Mouse (Mus musculus): Measurements from ENCODE around the gene Smad1. TPM values are rescaled to one million over a fixed set of nuclear protein-coding genes. Genes with fewer than 3 reads are reported as not detected.
"Not testable (repeated sequence)": the region's sequence is repeated elsewhere in the genome, so short reads cannot be mapped to it uniquely, and the experiment has no call there.

Smad1 gene
- total RNA-seq (2021) = 10 to 100 TPM; 37.5 TPM

DNA sequence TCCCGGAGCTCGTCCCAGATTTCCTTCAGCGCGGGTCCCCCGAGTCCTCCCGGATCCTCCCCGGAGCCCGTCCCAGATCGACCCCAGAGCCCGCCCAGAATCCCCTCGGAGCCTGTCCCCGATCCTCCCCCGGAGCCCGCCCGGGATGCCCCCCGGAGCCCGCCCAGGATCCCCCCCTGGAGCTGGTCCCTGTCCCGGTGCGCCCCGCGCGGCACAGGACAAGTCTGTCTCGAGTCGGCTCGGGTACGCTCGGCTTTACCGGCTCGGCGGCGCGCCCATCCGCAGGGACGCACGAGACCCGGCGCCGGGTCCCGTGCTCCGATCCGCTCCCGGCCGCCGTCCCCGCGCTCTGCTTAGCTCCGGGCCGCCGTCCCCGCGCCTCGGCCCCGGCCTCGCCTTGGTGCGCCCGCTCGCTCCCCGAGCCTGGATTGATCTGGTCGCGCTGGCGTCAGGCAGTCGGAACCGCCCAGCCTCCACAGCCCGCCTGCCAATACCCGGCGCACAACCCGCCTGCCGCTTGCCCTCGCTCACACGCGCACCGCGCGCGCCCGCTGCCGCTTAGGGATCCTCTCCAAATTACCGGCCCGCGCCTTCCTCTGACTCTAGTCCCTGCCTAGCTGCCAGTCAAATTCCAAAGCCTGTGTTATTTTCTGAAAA lies at the start of gene Smad1:
Smad1 (minus strand) TSS at position 525 of the 657 bp plus-strand sequence.
- DNase-seq (ENCODE audit: extremely low spot score in 1 of 2, low spot score in 2 of 2) = peak; percentile 93 to 97
- intact Hi-C loops (cut with DNase I) = loop anchor here (5.0 kb wide), 1 partner anchor 102 kb away; no protein-coding TSS in a partner anchor

DNA sequence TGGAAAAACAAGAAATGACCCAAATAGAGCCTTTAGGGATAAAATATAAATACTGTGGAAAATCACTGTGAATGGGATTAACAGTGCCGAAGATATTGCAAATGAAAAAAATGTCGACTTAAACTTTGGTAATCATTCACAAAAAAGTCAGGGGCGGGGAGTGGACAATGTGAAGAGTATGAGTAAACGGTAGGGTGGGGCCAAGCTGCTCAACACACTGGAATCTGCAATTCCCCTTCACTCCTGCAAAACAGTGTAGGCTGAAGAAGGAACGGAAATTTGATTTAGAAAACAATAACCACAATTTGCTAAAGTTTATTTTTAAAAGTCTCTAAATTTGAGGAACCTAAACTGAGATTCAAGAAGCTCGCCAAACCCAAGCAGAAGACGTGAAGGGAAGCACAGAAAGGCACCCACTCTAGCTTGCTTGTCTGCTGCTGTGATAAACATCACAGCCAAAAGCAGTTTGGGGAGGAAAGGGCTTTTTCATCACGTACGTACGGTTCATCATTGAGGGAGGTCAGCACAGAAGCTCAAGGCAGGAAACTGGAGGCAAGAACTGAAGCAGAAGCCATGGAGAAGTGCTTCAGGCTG lies 48.0 kb upstream of the Smad1 start:
- intact Hi-C loops (cut with DNase I) = no loop called here
- no peak for DNase-seq (ENCODE audit: extremely low spot score in 1 of 2, low spot score in 2 of 2)

DNA sequence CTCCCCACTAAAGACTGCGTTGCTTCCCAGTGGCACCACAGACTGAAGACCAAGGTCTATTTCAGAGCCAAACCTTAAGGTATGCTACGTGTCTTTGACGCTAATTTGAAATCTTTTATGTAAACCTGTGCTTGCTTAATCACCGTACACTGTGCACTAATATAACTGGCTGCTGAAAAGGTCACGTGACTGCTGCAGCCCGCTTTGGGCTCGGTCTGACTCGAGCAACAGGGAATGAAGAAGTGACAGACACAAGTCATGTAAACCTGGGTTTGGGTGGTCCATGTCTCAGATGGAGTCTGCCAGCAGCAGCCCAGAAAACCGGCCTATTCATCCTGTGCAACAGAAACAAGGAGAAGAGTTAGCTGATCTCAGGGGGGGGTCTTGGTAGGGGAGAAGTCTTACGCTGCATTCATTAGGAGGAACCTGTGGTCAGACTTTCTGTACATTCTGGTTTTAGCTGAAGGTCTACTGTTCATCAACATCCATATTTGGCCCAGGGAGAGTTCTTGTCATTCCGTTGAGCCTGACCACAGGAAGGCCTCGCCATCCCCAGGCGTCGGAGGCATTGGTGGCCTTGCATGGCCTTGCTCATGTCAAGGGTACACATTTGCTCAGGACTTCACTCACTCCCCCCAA lies 44.3 kb upstream of the Smad1 start:
- no peak for DNase-seq (ENCODE audit: extremely low spot score in 1 of 2, low spot score in 2 of 2)
- intact Hi-C loops (cut with DNase I) = no loop called here

DNA sequence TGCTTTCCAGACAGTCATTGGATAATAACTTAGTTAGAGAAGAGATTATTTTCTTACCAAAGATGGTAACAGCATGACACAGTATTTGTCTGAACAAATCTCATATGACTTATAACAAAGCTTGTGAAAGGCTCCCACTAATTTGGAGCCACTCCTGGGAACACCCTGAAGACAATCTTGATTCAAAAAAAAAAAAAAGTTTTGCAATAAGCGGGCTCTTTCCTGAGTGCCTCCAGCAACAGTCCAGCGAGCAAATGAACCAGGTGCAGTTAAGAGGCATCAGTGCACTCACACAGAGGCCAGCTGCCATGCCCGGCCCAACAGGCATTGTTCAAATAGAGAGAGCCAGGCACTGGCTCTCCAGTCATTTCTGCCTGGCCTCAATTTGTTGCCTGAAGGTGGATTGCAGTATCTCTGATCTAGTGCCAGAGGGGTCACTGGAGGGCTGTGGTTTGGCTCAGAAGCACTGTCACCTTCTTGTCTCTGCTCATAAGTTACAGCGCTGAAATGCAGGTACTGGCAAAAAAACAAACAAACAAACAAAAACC lies 34.7 kb upstream of the Smad1 start:
- intact Hi-C loops (cut with DNase I) = no loop called here

DNA sequence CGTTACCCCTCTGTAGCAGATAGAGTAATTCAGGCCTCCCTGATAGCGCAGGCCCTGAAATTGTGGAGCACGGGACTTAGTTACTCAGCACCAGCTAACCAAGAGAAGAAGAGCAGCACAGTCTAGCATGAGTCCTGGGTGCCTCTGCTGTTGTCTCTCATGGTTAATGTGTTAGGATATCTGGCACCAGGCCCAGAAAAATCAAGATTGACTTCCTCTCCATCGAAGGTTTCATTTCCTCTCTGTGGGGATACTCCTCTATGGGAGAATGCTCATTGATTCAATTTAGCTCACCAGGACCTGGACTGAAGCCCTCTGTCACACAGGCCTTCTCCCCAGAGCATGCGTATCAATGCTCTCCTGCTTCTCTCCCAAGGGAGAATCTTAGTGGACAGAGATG lies 15.6 kb upstream of the Smad1 start:
- intact Hi-C loops (cut with DNase I) = no loop called here
- DNase-seq (ENCODE audit: extremely low spot score in 1 of 2, low spot score in 2 of 2) = no peak

More for the DNA sequence above, 34.7 kb upstream of the Smad1 start:
- DNase-seq (ENCODE audit: extremely low spot score in 1 of 2, low spot score in 2 of 2) = no peak

DNA sequence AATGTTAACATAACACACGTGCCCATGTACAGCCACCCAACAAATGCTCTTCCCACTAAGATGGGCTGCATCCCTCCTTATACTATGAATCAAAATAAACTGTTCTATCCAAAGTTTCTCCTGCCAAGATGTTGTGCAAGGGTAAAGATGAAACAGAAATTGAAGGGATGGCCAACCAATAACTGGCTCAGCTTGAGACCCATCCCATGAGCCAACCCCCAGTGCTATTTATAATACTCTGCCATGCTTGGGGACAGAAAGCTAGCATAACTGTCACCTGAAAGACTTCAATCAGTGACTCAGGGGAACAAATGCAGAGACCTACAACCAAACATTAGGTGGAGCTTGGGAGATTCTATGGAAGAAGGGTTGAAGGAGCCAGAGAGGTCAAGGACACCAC lies 11.2 kb upstream of the Smad1 start:
- intact Hi-C loops (cut with DNase I) = no loop called here
- no peak for DNase-seq (ENCODE audit: extremely low spot score in 1 of 2, low spot score in 2 of 2)

DNA sequence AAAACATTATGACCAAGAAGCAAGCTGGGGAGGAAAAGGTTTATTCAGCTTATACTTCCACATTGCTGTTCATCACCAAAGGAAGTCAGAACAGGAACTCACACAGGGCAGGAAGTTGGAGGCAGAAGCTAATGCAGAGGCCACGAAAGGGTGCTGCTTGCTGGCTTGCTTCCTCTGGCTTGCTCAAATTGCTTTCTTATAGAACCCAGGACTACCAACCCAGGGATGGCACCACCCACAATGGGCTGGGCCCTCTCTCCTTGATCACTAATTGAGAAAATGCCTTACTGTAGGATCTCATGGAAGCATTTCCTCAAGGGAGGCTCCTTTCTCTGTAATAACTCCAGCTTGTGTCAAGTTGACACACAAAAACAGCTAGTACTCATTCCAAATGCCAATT lies 8.0 kb upstream of the Smad1 start:
- DNase-seq (ENCODE audit: extremely low spot score in 1 of 2, low spot score in 2 of 2); intact Hi-C loops (cut with DNase I): not testable (repeated sequence)

DNA sequence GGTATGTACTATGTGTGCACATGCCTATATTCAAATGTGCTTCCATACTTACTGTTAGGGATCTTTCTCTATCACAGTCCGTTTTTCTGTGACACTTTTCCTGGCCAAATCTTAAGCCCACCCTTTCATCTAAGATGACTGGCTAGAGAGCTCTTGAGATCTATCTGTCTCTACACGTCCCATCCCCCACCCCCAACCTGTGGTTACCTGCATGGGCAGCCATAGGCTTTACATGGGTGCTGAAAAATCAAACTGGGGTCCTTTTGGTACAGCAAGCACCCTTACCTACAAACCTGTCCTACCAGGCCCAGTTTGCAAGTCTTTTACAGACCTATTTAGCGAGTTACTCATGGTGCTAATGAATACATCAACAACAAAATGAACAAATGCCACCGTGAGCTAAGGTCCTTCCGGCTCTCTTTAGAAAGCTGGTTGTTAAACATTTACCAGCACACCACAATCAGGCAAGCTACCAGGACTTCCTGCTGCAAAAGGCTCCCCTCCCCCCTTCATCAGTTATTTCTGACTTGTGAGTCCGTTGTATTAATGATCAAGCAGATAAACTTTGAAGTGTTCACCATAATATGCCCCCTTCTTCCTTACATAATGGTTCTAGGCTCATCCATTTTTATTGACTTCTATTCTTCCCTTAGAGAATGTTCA lies 5.7 kb upstream of the Smad1 start:
- intact Hi-C loops (cut with DNase I) = no loop called here
- no peak for DNase-seq (ENCODE audit: extremely low spot score in 1 of 2, low spot score in 2 of 2)

DNA sequence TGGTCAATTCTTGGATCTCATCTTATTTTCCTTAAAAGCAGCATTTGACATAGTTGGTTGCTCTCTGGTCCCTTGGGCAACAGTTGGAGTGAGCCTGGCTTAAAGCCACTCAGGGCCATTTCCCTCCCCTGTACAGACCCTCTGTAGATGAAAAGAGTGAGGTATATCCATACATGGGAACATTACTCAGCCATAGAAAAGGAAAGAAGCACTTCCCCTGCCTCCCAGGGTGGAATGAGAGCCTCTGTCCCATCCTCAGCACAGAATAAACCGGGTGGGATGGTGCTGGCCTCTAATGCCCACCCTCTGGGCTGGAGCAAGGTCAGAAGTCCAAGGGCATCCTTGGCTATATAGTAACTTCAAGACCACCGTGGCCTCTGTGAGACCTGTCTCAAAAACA lies 1.4 kb upstream of the Smad1 start:
- DNase-seq (ENCODE audit: extremely low spot score in 1 of 2, low spot score in 2 of 2) = no peak
- intact Hi-C loops (cut with DNase I) = no loop called here

DNA sequence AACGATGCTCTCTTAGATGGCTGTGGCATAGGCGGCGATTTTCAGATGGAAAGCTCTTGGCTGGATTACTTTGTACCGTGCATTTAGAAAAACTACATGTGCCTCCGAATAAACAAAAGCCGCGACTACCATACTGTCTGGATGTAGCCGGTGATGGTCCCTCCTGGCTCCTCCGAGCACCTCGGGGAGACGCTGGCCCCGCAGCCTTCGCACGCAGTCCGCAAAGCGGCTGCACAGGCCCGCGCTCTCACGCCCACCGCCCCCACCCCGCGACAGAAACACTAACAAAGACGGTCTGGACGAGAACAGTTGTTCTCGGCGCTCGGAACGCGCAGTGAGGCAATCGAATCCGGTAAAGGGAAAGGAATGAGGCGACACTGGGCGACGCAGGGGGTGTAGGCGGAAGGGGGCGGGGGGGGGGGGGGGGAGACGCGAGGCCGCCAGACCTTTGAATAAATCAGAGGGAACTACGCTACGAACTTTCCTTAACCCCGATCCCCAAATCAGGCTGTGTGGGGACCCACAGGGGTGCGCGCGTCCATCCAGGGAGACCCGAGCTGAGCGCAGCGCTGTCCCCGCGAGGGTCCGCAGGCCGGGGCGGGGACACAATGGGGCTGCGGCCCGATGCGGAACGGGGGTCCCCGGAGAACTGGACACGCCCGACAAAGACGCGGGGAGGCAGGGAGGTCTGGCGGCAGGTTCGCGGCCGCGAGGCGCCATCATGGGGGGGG lies 902 bp downstream of the Smad1 start:
- DNase-seq (ENCODE audit: extremely low spot score in 1 of 2, low spot score in 2 of 2) = peak in 1 of 2 experiments; percentile 74
- intact Hi-C loops (cut with DNase I) = loop anchor here (5.0 kb wide), 1 partner anchor 101 kb away; no protein-coding TSS in a partner anchor

DNA sequence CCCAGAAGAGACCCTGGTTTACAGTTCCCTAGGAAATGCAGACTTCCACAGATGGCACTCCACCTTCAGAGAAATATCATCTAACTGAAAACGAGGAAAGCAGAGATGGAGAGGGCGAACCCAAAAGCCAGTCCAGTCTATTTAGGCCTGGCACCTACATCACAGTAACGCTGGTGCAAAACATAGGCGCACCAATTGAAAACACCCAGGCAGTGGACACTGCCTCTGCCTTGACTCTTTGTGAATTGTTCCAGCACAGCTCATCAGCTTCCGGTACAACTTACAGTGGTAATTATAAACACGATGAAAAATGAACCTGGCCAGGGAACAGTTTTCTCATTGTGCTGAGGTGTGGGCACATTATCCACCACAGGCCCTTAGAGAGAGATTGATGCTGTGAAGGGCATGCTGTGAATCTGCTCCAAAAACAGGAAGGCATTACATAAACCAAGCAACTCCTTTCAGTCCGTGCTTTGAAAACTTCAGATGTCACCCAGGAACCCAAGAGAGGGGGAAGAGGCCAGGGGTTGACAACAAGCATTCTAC lies 1.5 kb downstream of the Smad1 start:
- no peak for DNase-seq (ENCODE audit: extremely low spot score in 1 of 2, low spot score in 2 of 2)
- intact Hi-C loops (cut with DNase I) = loop anchor here (5.0 kb wide), 1 partner anchor 100 kb away; no protein-coding TSS in a partner anchor

DNA sequence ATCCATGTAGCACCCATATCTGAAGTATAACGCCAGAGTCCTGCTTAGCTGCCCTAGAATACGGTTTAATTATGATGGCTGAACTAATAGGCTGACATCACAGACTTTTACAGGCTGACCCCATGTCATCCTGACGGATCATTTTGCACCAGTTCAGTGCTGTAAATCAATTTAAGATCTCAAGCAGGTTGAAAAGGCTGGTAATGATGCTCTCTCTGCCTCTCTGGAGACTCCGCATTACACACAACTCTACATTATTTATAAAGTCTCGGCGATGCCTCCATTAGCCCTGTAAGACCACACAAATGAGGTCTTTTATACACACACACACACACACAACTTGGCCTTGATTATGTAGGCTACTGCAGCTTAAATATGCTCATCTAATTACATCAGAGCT lies 2.4 kb downstream of the Smad1 start:
- no peak for DNase-seq (ENCODE audit: extremely low spot score in 1 of 2, low spot score in 2 of 2)
- intact Hi-C loops (cut with DNase I) = loop anchor here (5.0 kb wide), 1 partner anchor 100 kb away; no protein-coding TSS in a partner anchor

DNA sequence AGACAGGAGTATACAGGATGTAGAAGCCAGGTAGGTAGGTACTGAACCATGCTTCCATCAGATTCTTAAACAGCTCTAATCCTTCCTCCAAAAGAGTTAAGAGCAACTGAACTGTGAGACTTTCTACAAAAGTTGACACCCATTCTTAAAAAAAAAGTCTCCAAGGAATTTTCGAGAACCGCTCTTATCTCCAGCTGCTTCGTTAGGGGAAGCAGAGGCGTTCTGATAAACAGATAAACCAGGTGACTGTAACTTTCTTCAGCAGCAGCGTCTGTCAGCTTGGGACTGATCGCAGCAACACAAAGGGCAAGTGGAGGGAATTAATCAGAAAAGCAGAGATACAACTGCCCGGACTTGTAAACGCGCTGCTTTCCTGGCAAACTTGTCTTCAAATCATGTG lies 5.3 kb downstream of the Smad1 start:
- intact Hi-C loops (cut with DNase I) = no loop called here
- DNase-seq (ENCODE audit: extremely low spot score in 1 of 2, low spot score in 2 of 2) = no peak

DNA sequence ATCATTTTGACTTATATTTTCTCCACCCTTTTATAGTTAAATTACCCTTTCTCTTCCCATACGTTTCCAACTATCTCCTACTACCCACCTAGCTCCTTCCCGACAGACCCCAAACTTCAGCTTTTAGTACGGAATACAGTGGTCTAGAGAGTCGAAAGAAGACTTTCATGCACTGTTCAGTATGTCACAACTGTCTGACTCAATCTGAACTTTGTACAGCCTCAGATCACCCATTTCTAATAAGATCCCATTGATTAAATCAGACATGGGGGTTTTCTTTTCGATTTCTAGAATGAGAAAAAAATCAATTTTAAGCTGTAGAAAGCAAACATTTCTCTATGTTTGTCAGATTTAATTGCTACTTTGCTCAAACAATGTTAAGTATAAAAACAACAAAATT lies 6.1 kb downstream of the Smad1 start:
- intact Hi-C loops (cut with DNase I) = no loop called here
- DNase-seq (ENCODE audit: extremely low spot score in 1 of 2, low spot score in 2 of 2) = no peak

DNA sequence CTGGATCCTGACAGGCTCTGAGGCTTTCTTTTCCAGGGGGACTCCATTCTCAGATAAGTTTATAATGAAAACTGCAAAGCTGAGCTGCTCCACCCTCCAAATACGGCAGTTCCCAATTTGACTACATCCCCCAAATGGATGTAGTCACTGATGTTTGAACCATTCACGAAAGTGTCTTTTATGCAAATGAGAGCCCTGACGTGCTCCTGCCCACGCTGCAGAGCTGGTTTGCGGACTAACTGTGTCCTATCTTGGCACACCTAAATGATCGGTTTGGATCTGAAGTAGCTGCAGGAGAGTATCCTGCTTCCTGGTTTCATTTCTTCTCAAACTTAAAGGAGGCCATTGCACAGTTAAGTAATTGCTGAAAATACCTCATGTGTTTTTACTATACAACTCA lies 6.7 kb downstream of the Smad1 start:
- intact Hi-C loops (cut with DNase I) = no loop called here
- DNase-seq (ENCODE audit: extremely low spot score in 1 of 2, low spot score in 2 of 2) = no peak

DNA sequence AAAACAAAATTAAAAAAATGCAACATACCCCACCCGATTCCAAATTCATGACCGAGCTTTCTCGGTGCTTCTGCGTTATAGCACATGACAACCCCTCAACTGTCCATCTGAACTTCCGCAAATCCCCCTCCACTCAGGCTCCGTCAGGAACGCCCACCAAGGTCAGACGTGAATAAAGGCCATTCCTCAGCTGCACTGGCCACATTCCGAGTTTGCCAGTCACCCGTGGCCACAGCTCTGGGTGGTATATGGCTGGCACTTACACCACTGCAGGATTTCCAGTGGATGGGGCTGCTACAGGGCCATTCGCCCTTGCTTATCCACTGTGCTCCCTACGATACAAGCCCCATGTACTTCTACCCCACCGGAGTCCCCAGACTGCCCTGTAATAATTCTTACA lies 7.9 kb downstream of the Smad1 start:
- DNase-seq (ENCODE audit: extremely low spot score in 1 of 2, low spot score in 2 of 2) = no peak
- intact Hi-C loops (cut with DNase I) = no loop called here

DNA sequence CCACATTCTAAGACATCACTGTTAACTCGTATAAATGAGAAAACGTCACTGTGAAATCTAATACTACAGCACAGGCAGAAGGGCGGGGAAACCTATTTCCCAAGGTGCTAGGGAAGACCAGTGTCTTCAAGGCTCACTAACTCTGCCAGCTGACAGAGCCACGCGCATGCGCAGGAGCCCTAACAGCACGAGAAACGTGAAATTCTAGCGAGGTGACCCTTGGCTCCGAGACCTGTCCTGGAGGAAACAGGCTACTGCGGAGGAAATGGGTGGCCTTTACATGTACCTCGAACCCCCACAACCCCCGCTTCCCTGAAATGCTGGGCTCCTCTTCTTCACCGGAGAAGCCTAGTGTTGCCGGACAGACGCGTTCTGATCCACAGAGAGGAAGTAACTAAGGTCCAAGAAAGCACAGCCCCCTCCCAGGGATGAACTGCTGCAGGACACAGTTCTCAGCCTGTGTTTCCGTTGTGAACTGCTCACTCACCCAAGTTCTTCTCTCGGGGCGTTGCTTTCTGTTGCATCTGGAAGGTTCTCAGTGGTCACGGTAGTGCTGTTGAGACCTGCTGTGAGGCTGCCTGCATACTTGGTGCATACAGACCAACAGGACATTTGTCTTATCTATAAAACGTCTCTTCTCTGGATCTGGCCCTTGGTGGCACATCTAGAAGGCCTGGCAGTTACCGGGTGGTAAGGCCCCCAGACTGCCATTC lies 10.1 kb downstream of the Smad1 start:
- peak in 1 of 2 experiments; percentile 49 for DNase-seq (ENCODE audit: extremely low spot score in 1 of 2, low spot score in 2 of 2)
- intact Hi-C loops (cut with DNase I) = no loop called here

DNA sequence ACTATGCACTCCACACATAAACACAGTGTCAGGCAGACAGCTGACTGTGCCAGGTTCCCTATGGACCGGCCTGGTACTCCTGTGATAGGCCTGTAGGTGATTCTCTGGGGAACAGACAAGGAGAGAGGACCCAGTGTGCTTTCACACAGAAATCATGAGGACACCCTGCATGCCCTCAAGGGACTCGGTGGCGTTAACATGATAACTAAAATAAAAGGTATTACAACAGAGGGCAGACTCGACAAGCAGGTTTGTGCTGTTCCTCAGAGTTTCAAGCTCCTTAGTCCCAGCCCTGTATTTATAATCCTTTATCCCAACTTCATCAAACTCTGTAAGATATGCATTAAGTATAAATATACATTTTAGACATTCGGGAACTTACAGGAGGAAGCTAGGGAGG lies 12.5 kb downstream of the Smad1 start:
- intact Hi-C loops (cut with DNase I) = no loop called here
- DNase-seq (ENCODE audit: extremely low spot score in 1 of 2, low spot score in 2 of 2) = no peak

Data from left cerebral cortex, postnatal 10 days (tissue).